Mouse (Mus musculus): ENCODE results near the gene Trappc10. TPM values are rescaled to one million over a fixed set of nuclear protein-coding genes. Genes with fewer than 3 reads are reported as not detected.

The Trappc10 gene
- polyA plus RNA-seq, 1 experiment = 18.2 TPM

DNA sequence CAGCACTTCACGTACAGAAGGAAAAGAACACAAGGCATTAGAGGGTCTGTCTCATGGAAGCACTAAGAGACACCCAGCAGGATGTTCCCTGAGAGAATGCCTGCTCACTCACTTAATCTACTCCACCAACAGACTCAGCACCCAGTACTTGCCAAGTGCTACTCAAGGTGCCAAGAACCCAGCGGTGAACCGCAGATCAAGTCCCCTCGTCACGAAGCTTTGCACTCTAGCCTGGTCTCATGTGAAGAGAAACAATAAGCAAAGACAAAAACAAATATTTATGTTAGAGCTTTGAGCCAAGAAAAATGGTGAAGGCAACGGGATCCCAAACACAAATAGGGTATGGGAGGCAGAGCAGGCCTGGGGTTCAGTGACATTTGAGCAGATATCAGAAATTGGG lies 5.5 kb downstream of the Trappc10 start:
- H3ac ChIP-seq (ENCODE audit: control insufficient read depth, insufficient read length, low read depth) = no peak overlapping the region
- H3K36me3 ChIP-seq (ENCODE audit: control insufficient read depth, insufficient read depth) = peaks cover 4% of the 10 kb centered on the region
- no peak for TF ChIP-seq MYOD1 (IDR thresholded peaks at IDR 0.05; ENCODE audit: control insufficient read depth, insufficient read length, low read depth)
- no peak for TF ChIP-seq CTCF (IDR thresholded peaks at IDR 0.05; ENCODE audit: control insufficient read depth, insufficient read depth, insufficient read length)
- no peak for TF ChIP-seq MYOG (IDR thresholded peaks at IDR 0.05; ENCODE audit: control insufficient read depth, extremely low read depth, insufficient read length)
- no peak for TF ChIP-seq MAX (IDR thresholded peaks at IDR 0.05)
- TF ChIP-seq CEBPB (IDR thresholded peaks at IDR 0.05; ENCODE audit: low read depth) = no peak
- TF ChIP-seq FOSL1 (IDR thresholded peaks at IDR 0.05; ENCODE audit: insufficient read depth, low read length, poor library complexity, severe bottlenecking) = no peak
- TF ChIP-seq USF1 (IDR thresholded peaks at IDR 0.05; ENCODE audit: low read depth) = no peak
- no peaks in the 10 kb centered on the region for H3K27me3 ChIP-seq (ENCODE audit: control insufficient read depth, insufficient read depth, insufficient read length)
- peaks cover 73% of the 10 kb centered on the region for H3K79me3 ChIP-seq (ENCODE audit: low read depth)
- no peak overlapping the region for H3K4me3 ChIP-seq (ENCODE audit: insufficient read depth, poor library complexity, severe bottlenecking)
- H3K79me2 ChIP-seq (ENCODE audit: control insufficient read depth, insufficient read depth) = peaks cover 99% of the 10 kb centered on the region

DNA sequence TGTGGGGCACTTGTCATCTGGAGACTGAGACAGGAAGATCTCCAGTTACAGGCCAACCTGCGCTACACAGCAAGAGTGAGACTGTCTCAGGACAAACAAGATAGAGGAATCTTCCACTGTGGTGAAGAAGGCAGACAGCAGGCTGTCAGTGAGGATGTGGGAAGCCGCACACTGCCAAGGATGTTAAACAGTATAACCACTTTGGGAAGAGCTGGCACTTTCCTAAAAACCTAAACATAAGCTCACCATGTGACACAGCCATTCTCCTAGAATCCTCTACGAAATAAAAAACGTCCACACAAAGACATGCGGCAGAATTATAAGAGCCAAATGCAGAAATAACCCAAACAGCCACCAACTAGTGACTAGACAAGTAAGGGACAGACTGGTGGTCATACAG lies 6.1 kb downstream of the Trappc10 start:
- Histone ChIP-seq H3ac (ENCODE audit: control insufficient read depth, insufficient read length, low read depth) (no peak overlapping the region), H3K79me3 (ENCODE audit: low read depth) (peaks cover 67% of the 10 kb centered on the region), H3K4me3 (ENCODE audit: insufficient read depth, poor library complexity, severe bottlenecking) (no peak overlapping the region), H3K27me3 (ENCODE audit: control insufficient read depth, insufficient read depth, insufficient read length) (no peaks in the 10 kb centered on the region), H3K36me3 (ENCODE audit: control insufficient read depth, insufficient read depth) (peaks cover 4% of the 10 kb centered on the region), H3K79me2 (ENCODE audit: control insufficient read depth, insufficient read depth) (peaks cover 99% of the 10 kb centered on the region)
- TF ChIP-seq CEBPB (IDR thresholded peaks at IDR 0.05; ENCODE audit: low read depth) = no peak
- TF ChIP-seq FOSL1 (IDR thresholded peaks at IDR 0.05; ENCODE audit: insufficient read depth, low read length, poor library complexity, severe bottlenecking) = no peak
- TF ChIP-seq MAX (IDR thresholded peaks at IDR 0.05) = no peak
- no peak for TF ChIP-seq MYOG (IDR thresholded peaks at IDR 0.05; ENCODE audit: control insufficient read depth, extremely low read depth, insufficient read length)
- no peak for TF ChIP-seq CTCF (IDR thresholded peaks at IDR 0.05; ENCODE audit: control insufficient read depth, insufficient read depth, insufficient read length)
- no peak for TF ChIP-seq MYOD1 (IDR thresholded peaks at IDR 0.05; ENCODE audit: control insufficient read depth, insufficient read length, low read depth)
- TF ChIP-seq USF1 (IDR thresholded peaks at IDR 0.05; ENCODE audit: low read depth) = no peak

DNA sequence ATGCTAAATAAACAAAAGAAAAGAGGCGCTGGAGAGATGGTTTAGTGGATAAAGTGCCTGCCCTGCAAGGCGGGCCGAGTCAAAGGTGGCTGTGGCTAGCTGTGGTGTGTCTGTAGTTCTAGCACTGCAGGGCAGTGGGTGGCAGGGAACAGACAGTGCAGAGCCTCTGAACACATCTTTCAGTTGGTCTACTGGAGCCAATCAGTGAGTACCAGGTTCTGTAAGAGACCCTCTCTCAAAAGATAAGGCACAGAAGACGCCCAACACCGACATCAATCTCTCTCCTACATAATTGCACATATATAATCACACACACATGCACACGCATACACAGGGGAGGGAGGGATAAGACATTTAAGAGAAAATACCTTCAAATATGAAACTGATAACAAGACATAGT lies 6.6 kb downstream of the Trappc10 start:
- no peak overlapping the region for H3K4me3 ChIP-seq (ENCODE audit: insufficient read depth, poor library complexity, severe bottlenecking)
- TF ChIP-seq MYOD1 (IDR thresholded peaks at IDR 0.05; ENCODE audit: control insufficient read depth, insufficient read length, low read depth) (no peak), USF1 (IDR thresholded peaks at IDR 0.05; ENCODE audit: low read depth) (no peak), CEBPB (IDR thresholded peaks at IDR 0.05; ENCODE audit: low read depth) (no peak), MYOG (IDR thresholded peaks at IDR 0.05; ENCODE audit: control insufficient read depth, extremely low read depth, insufficient read length) (no peak), MAX (IDR thresholded peaks at IDR 0.05) (no peak), CTCF (IDR thresholded peaks at IDR 0.05; ENCODE audit: control insufficient read depth, insufficient read depth, insufficient read length) (no peak), FOSL1 (IDR thresholded peaks at IDR 0.05; ENCODE audit: insufficient read depth, low read length, poor library complexity, severe bottlenecking) (no peak)
- no peak overlapping the region for H3ac ChIP-seq (ENCODE audit: control insufficient read depth, insufficient read length, low read depth)
- H3K27me3 ChIP-seq (ENCODE audit: control insufficient read depth, insufficient read depth, insufficient read length) = no peaks in the 10 kb centered on the region
- H3K79me2 ChIP-seq (ENCODE audit: control insufficient read depth, insufficient read depth) = peaks cover 99% of the 10 kb centered on the region
- H3K79me3 ChIP-seq (ENCODE audit: low read depth) = peaks cover 62% of the 10 kb centered on the region
- H3K36me3 ChIP-seq (ENCODE audit: control insufficient read depth, insufficient read depth) = peaks cover 1% of the 10 kb centered on the region

DNA sequence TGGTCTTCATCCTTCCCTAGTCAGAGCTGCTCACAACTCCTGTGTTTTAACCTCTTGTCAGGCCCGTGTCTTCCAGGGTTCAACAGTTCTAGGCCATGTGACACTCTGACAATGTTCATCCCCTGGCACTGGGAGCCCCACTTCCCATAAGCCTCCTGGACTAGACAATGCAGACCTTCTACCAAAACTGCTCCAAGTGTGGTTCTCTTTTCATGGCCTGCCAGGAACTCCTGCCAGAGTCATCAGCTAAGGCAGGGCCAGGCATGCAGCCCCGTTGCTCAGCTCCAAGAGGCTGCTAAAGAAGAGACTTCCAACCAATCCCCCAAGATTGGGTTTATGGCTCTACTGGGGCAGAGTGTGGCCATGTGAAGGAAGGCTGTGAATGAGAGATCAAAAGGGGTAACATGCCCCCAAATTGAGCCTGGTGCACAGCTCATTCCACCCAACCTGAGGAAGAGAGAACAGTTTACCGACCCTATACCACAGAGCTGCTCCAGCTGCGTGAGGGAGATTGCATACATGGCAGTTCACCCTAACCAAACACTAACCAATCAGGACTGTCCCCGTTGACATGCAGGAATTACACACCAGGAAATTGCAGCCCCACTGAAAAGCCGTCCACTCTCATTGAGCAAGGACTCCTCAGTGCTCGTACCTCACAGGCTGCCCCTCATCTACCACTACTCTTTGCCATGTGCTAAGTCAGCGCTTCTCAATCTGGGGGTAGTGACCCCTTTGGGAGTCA lies 7.4 kb downstream of the Trappc10 start:
- TF ChIP-seq USF1 (IDR thresholded peaks at IDR 0.05; ENCODE audit: low read depth) (no peak), MYOG (IDR thresholded peaks at IDR 0.05; ENCODE audit: control insufficient read depth, extremely low read depth, insufficient read length) (no peak), MAX (IDR thresholded peaks at IDR 0.05) (no peak), MYOD1 (IDR thresholded peaks at IDR 0.05; ENCODE audit: control insufficient read depth, insufficient read length, low read depth) (no peak), FOSL1 (IDR thresholded peaks at IDR 0.05; ENCODE audit: insufficient read depth, low read length, poor library complexity, severe bottlenecking) (no peak), CTCF (IDR thresholded peaks at IDR 0.05; ENCODE audit: control insufficient read depth, insufficient read depth, insufficient read length) (no peak), CEBPB (IDR thresholded peaks at IDR 0.05; ENCODE audit: low read depth) (no peak)
- no peaks in the 10 kb centered on the region for H3K36me3 ChIP-seq (ENCODE audit: control insufficient read depth, insufficient read depth)
- no peak overlapping the region for H3K4me3 ChIP-seq (ENCODE audit: insufficient read depth, poor library complexity, severe bottlenecking)
- H3K79me3 ChIP-seq (ENCODE audit: low read depth) = peaks cover 55% of the 10 kb centered on the region
- peaks cover 99% of the 10 kb centered on the region for H3K79me2 ChIP-seq (ENCODE audit: control insufficient read depth, insufficient read depth)
- no peaks in the 10 kb centered on the region for H3K27me3 ChIP-seq (ENCODE audit: control insufficient read depth, insufficient read depth, insufficient read length)
- H3ac ChIP-seq (ENCODE audit: control insufficient read depth, insufficient read length, low read depth) = no peak overlapping the region

DNA sequence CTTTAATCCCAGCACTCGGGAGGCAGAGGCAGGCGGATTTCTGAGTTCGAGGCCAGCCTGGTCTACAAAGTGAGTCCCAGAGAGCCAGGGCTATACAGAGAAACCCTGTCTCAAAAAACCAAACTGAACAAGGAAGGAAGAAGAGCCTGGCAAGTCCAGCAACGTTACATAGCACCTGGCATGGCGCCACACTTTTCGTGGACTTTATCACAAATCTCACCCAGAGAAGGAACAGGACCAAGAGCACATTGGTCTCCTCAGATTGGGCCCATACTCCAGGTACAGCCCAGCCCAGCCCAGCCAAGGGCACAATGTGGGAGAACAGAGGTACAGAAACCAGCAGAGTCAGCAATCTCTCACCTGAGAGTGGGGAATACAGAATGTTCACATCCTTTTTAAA lies 10.7 kb downstream of the Trappc10 start:
- Histone ChIP-seq H3K36me3 (ENCODE audit: control insufficient read depth, insufficient read depth) (peaks cover 10% of the 10 kb centered on the region), H3K79me2 (ENCODE audit: control insufficient read depth, insufficient read depth) (peaks cover 71% of the 10 kb centered on the region), H3ac (ENCODE audit: control insufficient read depth, insufficient read length, low read depth) (no peak overlapping the region), H3K4me3 (ENCODE audit: insufficient read depth, poor library complexity, severe bottlenecking) (no peak overlapping the region), H3K27me3 (ENCODE audit: control insufficient read depth, insufficient read depth, insufficient read length) (no peaks in the 10 kb centered on the region), H3K79me3 (ENCODE audit: low read depth) (peaks cover 28% of the 10 kb centered on the region)
- TF ChIP-seq CTCF (IDR thresholded peaks at IDR 0.05; ENCODE audit: control insufficient read depth, insufficient read depth, insufficient read length) = no peak
- no peak for TF ChIP-seq MYOG (IDR thresholded peaks at IDR 0.05; ENCODE audit: control insufficient read depth, extremely low read depth, insufficient read length)
- no peak for TF ChIP-seq FOSL1 (IDR thresholded peaks at IDR 0.05; ENCODE audit: insufficient read depth, low read length, poor library complexity, severe bottlenecking)
- no peak for TF ChIP-seq USF1 (IDR thresholded peaks at IDR 0.05; ENCODE audit: low read depth)
- TF ChIP-seq MAX (IDR thresholded peaks at IDR 0.05) = no peak
- TF ChIP-seq MYOD1 (IDR thresholded peaks at IDR 0.05; ENCODE audit: control insufficient read depth, insufficient read length, low read depth) = no peak
- no peak for TF ChIP-seq CEBPB (IDR thresholded peaks at IDR 0.05; ENCODE audit: low read depth)
